Mouse (Mus musculus): ENCODE results near the gene Adcy3.
"Not testable (repeated sequence)": the region's sequence is repeated elsewhere in the genome, so short reads cannot be mapped to it uniquely, and the experiment has no call there.

Gene Adcy3

GRCm38 (mm10) chr12:4240281-4240680 is 107.4 kb downstream of the Adcy3 start:
- DNase-seq (ENCODE audit: low spot score): not testable (repeated sequence)

- DNase-seq (ENCODE audit: low spot score): no peak
Observed at GRCm38 (mm10) chr12:4243805-4244204, 110.9 kb downstream of the Adcy3 start.

- DNase-seq (ENCODE audit: low spot score): no peak
Observed at GRCm38 (mm10) chr12:4245742-4246141, 112.8 kb downstream of the Adcy3 start.

- DNase-seq (ENCODE audit: low spot score): no peak
Observed at GRCm38 (mm10) chr12:4249786-4250185, 116.9 kb downstream of the Adcy3 start.

- DNase-seq (ENCODE audit: low spot score): no peak
Observed at GRCm38 (mm10) chr12:4252742-4253655, 120.1 kb downstream of the Adcy3 start.
